Mouse (Mus musculus) liver, postnatal 0 days (tissue): ENCODE measurements around the gene Atxn10.

Experiments used
- CTCF ChIP-seq: sonication (generic); IDR thresholded peaks from 2 replicates; pipeline ENCODE4 v1.5.1; 2016; ENCODE audit warnings: antibody characterized with exemption, low read depth
- EP300 ChIP-seq: IDR thresholded peaks from 2 replicates; pipeline ENCODE4 v1.6.1; 2016; ENCODE audit warnings: antibody characterized with exemption, low read depth, mild to moderate bottlenecking

- TF ChIP-seq CTCF (no peak), EP300 (no peak)
These were observed 138.7 kb downstream of the Atxn10 start for GRCm38 (mm10) chr15:85474697-85475096.
